In genomic region chr6:52291021-52291860, GRCm38 (mm10) we compare ENCODE assay signal across 8 mouse cellular contexts. TPM values are rescaled to one million over a fixed set of nuclear protein-coding genes. Genes with fewer than 3 reads are reported as not detected.
DNase-seq lines count a peak whose midpoint lies in the region; ATAC-seq and TF ChIP-seq lines count a peak whose summit lies in the region.

No protein-coding gene starts in this region.

- peaks cover 90% of the 10 kb centered on the region for H3K27me3 ChIP-seq in forebrain, embryonic 13.5 days
- H3K27me3 ChIP-seq in liver, embryonic 12.5 days (replicated peaks) = peaks cover 83% of the 10 kb centered on the region
- peaks cover 17% of the 10 kb centered on the region; the same call in 1 of the 2 replicates for H3K27me3 ChIP-seq in thymus, adult 2 months (ENCODE audit: control insufficient read depth, insufficient read depth, low read length)

- no peak for ATAC-seq in forebrain, embryonic 13.5 days
- ATAC-seq in liver, embryonic 12.5 days = no peak

- peak overlapping the region; percentile 34 for H3K4me2 ChIP-seq in forebrain, embryonic 13.5 days
- peak overlapping the region; percentile 43 for H3K4me2 ChIP-seq in liver, embryonic 12.5 days

- peak; percentile 36 for DNase-seq in adrenal gland, postnatal 25 days
- no peak for DNase-seq in adrenal gland, adult 8-10 months
- DNase-seq in A20 (ENCODE audit: low read depth, low spot score) = peak; percentile 82
- DNase-seq in layer of hippocampus, postnatal 25 days (ENCODE audit: extremely low spot score in 1 of 2, low spot score in 1 of 2) = no peak
- no peak for DNase-seq in thymus, adult 18-20 months
- DNase-seq in thymus, adult 2 months = no peak

- no peak overlapping the region; the same call in 1 of the 2 replicates for H3K4me3 ChIP-seq in forebrain, embryonic 13.5 days
- peak overlapping the region; percentile 16 for H3K4me3 ChIP-seq in liver, embryonic 12.5 days
- H3K4me3 ChIP-seq in thymus, adult 2 months (ENCODE audit: control insufficient read depth, insufficient read depth, low read length) = no peak overlapping the region

- 2% methylated on average over 45 of the region's 45 CpGs for WGBS in forebrain, embryonic 13.5 days
- 6% methylated on average over 45 of the region's 45 CpGs for WGBS in liver, embryonic 12.5 days (ENCODE audit: insufficient replicate concordance)
- WGBS in thymus, adult 2 months = 12% methylated on average over 45 of the region's 45 CpGs

- TF ChIP-seq POLR2A in thymus, adult 2 months (IDR thresholded peaks at IDR 0.05; ENCODE audit: control insufficient read depth, extremely low read depth, insufficient read depth, low read length, poor library complexity) = no peak

- no peak for TF ChIP-seq CTCF in thymus, adult 2 months (IDR thresholded peaks at IDR 0.05; ENCODE audit: borderline replicate concordance, control insufficient read depth, extremely low read depth, insufficient read depth, low read length, poor library complexity)

- no peaks in the 10 kb centered on the region for H3K9me3 ChIP-seq in forebrain, embryonic 13.5 days (replicated peaks)
- H3K9me3 ChIP-seq in liver, embryonic 12.5 days (replicated peaks) = no peaks in the 10 kb centered on the region

- H3K9ac ChIP-seq in forebrain, embryonic 13.5 days = no peak overlapping the region
- H3K9ac ChIP-seq in liver, embryonic 12.5 days = no peak overlapping the region

- peaks cover 6% of the 10 kb centered on the region; the same call in 1 of the 2 replicates for H3K4me1 ChIP-seq in forebrain, embryonic 13.5 days
- no peaks in the 10 kb centered on the region for H3K4me1 ChIP-seq in liver, embryonic 12.5 days
- no peaks in the 10 kb centered on the region for H3K4me1 ChIP-seq in thymus, adult 2 months (replicated peaks; ENCODE audit: control insufficient read depth, insufficient read depth, low read length)

- H3K27ac ChIP-seq in forebrain, embryonic 13.5 days = no peak overlapping the region
- H3K27ac ChIP-seq in liver, embryonic 12.5 days = no peak overlapping the region
- no peak overlapping the region for H3K27ac ChIP-seq in thymus, adult 2 months (ENCODE audit: control insufficient read depth, insufficient read depth, low read length)

- H3K36me3 ChIP-seq in forebrain, embryonic 13.5 days (ENCODE audit: poor library complexity, severe bottlenecking) = no peaks in the 10 kb centered on the region
- H3K36me3 ChIP-seq in liver, embryonic 12.5 days = no peaks in the 10 kb centered on the region
- no peaks in the 10 kb centered on the region for H3K36me3 ChIP-seq in thymus, adult 2 months (ENCODE audit: control insufficient read depth, insufficient read depth, low read length)

RNA-seq across cellular contexts. Expression of gene Evx1, which starts 22.1 kb away (rescaled TPM):
- not detected in 2 replicates for total RNA-seq in adrenal gland, postnatal 25 days (2021)
- not detected for total RNA-seq in adrenal gland, adult 8-10 months (2022)
- not detected in 2 replicates for polyA plus RNA-seq in forebrain, embryonic 13.5 days (2015; fragmentation: Nextera tagmentation; extraction: Ambion mirVana)
- polyA plus RNA-seq in liver, embryonic 12.5 days (2016; fragmentation: Nextera tagmentation; extraction: Ambion mirVana) = 0.06 TPM in 1 of 2 replicates, not detected in the other
- not detected for total RNA-seq in layer of hippocampus, postnatal 25 days (2021)
- polyA plus RNA-seq in thymus, adult 2 months (2012; rRNA removed) = not detected in 2 replicates

RNA-seq across cellular contexts. Expression of gene Hoxa13, which starts 30.6 kb away (rescaled TPM):
- total RNA-seq in adrenal gland, postnatal 25 days (2021) = not detected in 2 replicates
- total RNA-seq in adrenal gland, adult 8-10 months (2022) = not detected
- not detected in 2 replicates for polyA plus RNA-seq in forebrain, embryonic 13.5 days (2015; fragmentation: Nextera tagmentation; extraction: Ambion mirVana)
- polyA plus RNA-seq in liver, embryonic 12.5 days (2016; fragmentation: Nextera tagmentation; extraction: Ambion mirVana) = not detected in 2 replicates
- not detected for total RNA-seq in layer of hippocampus, postnatal 25 days (2021)
- polyA plus RNA-seq in thymus, adult 2 months (2012; rRNA removed) = not detected in 2 replicates

RNA-seq across cellular contexts. Expression of gene Hoxa11, which starts 45.6 kb away (rescaled TPM):
- total RNA-seq in adrenal gland, postnatal 25 days (2021) = not detected in 2 replicates
- total RNA-seq in adrenal gland, adult 8-10 months (2022) = not detected
- 0.12 TPM in 1 of 2 replicates, not detected in the other for polyA plus RNA-seq in forebrain, embryonic 13.5 days (2015; fragmentation: Nextera tagmentation; extraction: Ambion mirVana)
- polyA plus RNA-seq in liver, embryonic 12.5 days (2016; fragmentation: Nextera tagmentation; extraction: Ambion mirVana) = 0.06 TPM in 1 of 2 replicates, not detected in the other
- not detected for total RNA-seq in layer of hippocampus, postnatal 25 days (2021)
- not detected in 2 replicates for polyA plus RNA-seq in thymus, adult 2 months (2012; rRNA removed)

RNA-seq across cellular contexts. Expression of gene Hoxa10, which starts 50.6 kb away (rescaled TPM):
- total RNA-seq in adrenal gland, postnatal 25 days (2021) = 0.62 TPM in 1 of 2 replicates, not detected in the other
- total RNA-seq in adrenal gland, adult 8-10 months (2022) = under 1 TPM in 2 of 4 experiments, not detected in 2; 0.15 to 0.16 TPM
- polyA plus RNA-seq in forebrain, embryonic 13.5 days (2015; fragmentation: Nextera tagmentation; extraction: Ambion mirVana) = 0.09 TPM in 1 of 2 replicates, not detected in the other
- 0.44 and 0.61 TPM in 2 replicates for polyA plus RNA-seq in liver, embryonic 12.5 days (2016; fragmentation: Nextera tagmentation; extraction: Ambion mirVana)
- not detected for total RNA-seq in layer of hippocampus, postnatal 25 days (2021)
- polyA plus RNA-seq in thymus, adult 2 months (2012; rRNA removed) = not detected in 2 replicates

Comparison
In these comparisons a context has a peak if more than half of its experiments do, and no peak if none do; other contexts are left out.
1. DNase-seq: peak in adrenal gland, postnatal 25 days (single experiment) and A20 (single experiment); none in adrenal gland, adult 8-10 months (single experiment), layer of hippocampus, postnatal 25 days (0 of 2), thymus, adult 18-20 months (0 of 2) and thymus, adult 2 months (single experiment).